Mouse (Mus musculus) cerebellum, postnatal 14 days (tissue): ENCODE results near the gene 4930404N11Rik.

Experiments
- DNase-seq, 2 experiments: peaks; one replicate each; pipeline ENCODE4 v3.0.0; 2021; ENCODE audit warnings: mixed read lengths in 2 of 2

Gene 4930404N11Rik

DNA sequence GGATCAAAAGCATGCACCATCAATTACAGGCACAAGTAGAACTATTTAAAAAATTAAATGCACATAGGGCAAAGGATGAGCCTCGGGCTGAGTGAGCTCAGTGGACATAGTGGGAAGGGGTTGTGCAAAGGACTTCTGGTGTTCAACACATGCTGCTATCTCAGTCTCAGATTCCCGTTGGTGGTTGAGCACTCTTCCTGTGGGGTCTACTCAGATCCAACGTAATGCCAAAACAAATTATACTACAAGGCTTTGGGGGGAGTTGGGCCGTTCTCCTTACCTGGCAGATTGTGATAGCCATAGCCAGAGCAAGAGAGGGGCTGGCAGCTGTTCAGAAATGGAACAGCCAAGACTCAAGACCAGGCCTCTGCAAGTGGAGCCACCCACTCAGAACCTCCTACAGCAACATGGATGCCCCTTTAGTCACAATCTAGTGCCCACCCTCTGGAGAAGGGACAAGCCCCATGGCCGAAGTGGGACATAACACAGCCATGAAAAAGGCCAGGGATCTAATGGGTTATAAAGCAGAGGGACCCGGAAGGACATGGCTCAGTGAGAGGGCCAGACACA is 14.3 kb upstream of the 4930404N11Rik start:
- DNase-seq: no peak

GRCm38 (mm10) chr10:81379183-81379553 is 13.6 kb upstream of the 4930404N11Rik start:
- no peak for DNase-seq

GRCm38 (mm10) chr10:81378553-81379182 is 13.1 kb upstream of the 4930404N11Rik start:
- peak; percentile 100 for DNase-seq

- DNase-seq: no peak
Observed at GRCm38 (mm10) chr10:81377793-81378552, 12.4 kb upstream of the 4930404N11Rik start, which contains the start of gene Fzr1. TSS of gene Fzr1 (minus strand) at chr10:81378516.

DNA sequence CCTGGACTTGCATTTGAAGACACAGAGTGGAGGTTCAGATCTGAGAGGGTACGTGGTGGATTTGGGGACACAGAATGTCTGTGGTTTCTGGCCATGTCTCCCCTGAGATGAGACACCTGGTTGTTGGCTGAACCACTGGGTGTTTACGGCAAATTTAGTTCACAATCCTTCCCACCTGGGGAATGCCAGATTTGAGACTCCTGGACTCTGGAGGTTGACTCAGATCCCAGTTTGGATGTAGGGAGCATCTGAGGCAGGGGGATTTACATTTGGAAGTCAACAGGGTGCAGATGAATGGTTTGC is 11.7 kb upstream of the 4930404N11Rik start:
- DNase-seq: no peak

- no peak for DNase-seq
Observed at GRCm38 (mm10) chr10:81376561-81377361, 11.1 kb upstream of the 4930404N11Rik start.

GRCm38 (mm10) chr10:81375322-81375721 is 9.7 kb upstream of the 4930404N11Rik start:
- no peak for DNase-seq

GRCm38 (mm10) chr10:81367207-81367495 is 1.5 kb upstream of the 4930404N11Rik start:
- peak in 1 of 2 experiments; percentile 27 for DNase-seq

- no peak for DNase-seq
Observed at GRCm38 (mm10) chr10:81366477-81367206, 1.0 kb upstream of the 4930404N11Rik start.

- DNase-seq: no peak
Observed at GRCm38 (mm10) chr10:81365073-81365472, 543 bp downstream of the 4930404N11Rik start.

DNA sequence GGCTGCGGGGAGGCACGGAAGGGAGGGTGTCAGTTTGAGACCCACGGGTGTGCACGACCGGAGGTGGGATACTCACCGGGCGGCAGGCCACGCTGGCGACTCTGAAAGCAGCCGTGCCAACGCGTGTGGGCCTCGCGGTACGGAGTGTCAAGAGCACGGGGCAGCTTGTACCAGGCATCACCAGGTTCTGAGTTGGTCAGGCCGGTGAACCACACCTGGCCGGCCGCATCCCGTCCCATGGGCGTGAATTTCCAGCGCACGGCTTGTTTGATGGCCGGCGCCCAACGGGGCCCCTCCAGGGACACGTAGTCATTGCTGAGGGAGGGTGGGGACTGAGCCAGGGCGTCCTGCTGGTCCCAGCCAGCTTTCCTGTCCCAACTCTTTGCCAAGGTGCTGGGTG is 950 bp downstream of the 4930404N11Rik start:
- DNase-seq: no peak

GRCm38 (mm10) chr10:81363436-81364346 is 1.9 kb downstream of the 4930404N11Rik start:
- no peak for DNase-seq

- no peak for DNase-seq
Observed at GRCm38 (mm10) chr10:81362336-81362949, 3.2 kb downstream of the 4930404N11Rik start.

- DNase-seq: no peak
Observed at GRCm38 (mm10) chr10:81360721-81361120, 4.9 kb downstream of the 4930404N11Rik start.

GRCm38 (mm10) chr10:81358841-81359240 is 6.8 kb downstream of the 4930404N11Rik start:
- no peak for DNase-seq

GRCm38 (mm10) chr10:81358209-81358608 is 7.4 kb downstream of the 4930404N11Rik start:
- no peak for DNase-seq

DNA sequence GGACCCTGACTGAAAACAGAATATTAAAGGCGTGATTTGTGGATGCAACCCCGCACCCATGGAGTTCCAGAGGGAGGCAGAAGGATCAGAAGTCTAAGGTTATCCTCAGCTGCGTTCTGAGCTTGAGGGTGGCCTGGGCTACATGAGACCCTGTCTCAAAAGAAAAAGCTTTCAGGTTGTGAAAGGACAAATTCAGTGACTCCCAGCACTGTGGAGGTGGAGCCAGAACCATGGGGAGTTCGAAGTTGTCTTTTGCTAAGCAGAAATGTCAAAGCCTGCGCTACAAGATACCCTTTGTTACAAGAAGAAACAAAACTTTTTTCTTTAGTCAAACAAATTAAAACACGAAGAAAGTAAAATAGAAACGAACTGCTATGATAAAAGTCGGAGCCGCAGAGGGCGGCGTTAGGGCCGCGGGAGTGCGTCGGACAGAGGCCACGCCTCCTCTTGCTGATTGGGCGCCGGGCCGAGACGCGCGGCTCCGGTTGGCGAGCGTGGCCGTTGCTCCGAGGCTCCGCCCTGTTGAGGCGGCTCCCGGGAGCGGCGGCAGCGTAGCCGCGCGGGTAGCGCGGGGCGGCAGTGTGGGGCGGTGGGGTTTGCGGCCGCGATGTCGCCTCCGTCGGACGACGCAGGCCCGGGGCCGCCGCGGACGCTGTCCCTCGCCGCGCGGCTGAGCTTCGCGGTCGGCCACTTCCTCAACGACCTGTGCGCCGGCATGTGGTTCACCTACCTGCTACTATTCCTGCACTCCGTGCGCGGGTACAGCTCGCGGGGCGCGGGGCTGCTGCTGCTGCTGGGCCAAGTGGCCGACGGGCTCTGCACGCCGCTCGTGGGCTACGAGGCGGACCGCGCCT is 8.4 kb downstream of the 4930404N11Rik start, which contains the start of gene Mfsd12:
Mfsd12 (plus strand) TSS at position 501 of the 854 bp plus-strand sequence.
- peak; percentile 97 for DNase-seq

DNA sequence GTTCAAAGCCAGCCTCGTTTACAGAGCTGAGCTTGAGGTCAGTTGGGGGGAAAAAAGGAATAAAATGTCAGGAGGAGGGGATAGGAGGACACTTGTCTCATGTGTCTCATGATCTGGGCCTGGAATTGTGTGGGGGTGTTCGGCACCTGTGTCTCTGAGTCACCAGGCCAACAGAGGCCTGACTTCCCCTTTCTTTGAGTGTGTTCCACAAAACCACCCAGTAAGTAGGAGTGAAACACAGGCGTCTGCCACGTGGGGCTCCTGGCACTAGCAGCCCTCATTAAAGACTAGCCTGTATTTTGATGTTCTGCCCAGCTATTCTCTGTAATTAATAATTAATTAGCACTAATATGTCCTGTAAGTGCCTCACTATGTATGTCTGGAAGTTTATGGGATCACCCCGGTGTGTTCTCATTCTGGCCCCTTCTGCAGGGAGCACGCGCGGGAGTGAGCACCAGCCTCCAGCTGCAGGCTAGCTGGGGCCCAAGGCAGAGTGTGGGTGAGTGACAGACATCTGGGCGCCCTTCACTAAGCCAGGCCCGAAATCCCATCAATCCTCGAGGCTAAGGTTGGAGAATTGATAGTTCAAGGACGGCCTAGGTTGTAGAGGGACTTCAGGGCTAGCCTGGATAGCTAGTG is 9.1 kb downstream of the 4930404N11Rik start:
- DNase-seq: no peak

- no peak for DNase-seq
Observed at GRCm38 (mm10) chr10:81355533-81355932, 10.1 kb downstream of the 4930404N11Rik start.
